Mouse (Mus musculus) E14TG2a.4 (cell line): ENCODE data around the gene BC005537.

Experiments
- CTCF ChIP-seq: conservative IDR thresholded peaks from 2 replicates; pipeline ENCODE4 v1.5.1; 2014; ENCODE audit warnings: low read length
- NANOG ChIP-seq: IDR thresholded peaks from 2 replicates; pipeline ENCODE4 v1.6.1; 2014; ENCODE audit warnings: borderline replicate concordance, low read length, mixed read lengths
- POU5F1 ChIP-seq: IDR thresholded peaks from 2 replicates; pipeline ENCODE4 v1.6.1; 2014; ENCODE audit warnings: low read length, borderline replicate concordance

DNA sequence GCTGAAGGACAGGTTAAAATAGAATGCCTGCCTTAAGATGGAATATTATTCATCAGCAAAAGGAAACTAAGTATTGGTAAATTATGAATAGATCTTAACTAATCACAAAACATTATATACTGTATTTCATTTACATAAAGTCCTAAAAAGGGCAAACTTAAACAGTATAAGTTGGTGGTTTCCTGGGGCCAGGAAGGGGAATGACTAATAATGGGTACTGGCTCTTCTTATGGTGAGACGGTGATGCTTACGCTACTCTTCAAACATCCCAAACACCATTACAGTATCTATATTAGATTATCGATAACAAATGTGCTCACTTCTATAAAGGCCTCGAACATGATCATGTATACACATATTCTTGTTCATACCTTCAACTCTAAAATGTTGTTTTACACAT lies 2.8 kb upstream of the BC005537 start:
- TF ChIP-seq CTCF (no peak), NANOG (no peak), POU5F1 (no peak)
